Mouse (Mus musculus) c-Kit-positive CD71-positive TER-119-negative erythroid progenitor cells, embryonic 14.5 days (primary cell): ENCODE measurements around the gene Wdr24.

Source experiments
- DNase-seq: peaks from one replicate; pipeline ENCODE4 v3.0.0-alpha.2; 2013; ENCODE audit warnings: low read depth

Gene Wdr24

DNA sequence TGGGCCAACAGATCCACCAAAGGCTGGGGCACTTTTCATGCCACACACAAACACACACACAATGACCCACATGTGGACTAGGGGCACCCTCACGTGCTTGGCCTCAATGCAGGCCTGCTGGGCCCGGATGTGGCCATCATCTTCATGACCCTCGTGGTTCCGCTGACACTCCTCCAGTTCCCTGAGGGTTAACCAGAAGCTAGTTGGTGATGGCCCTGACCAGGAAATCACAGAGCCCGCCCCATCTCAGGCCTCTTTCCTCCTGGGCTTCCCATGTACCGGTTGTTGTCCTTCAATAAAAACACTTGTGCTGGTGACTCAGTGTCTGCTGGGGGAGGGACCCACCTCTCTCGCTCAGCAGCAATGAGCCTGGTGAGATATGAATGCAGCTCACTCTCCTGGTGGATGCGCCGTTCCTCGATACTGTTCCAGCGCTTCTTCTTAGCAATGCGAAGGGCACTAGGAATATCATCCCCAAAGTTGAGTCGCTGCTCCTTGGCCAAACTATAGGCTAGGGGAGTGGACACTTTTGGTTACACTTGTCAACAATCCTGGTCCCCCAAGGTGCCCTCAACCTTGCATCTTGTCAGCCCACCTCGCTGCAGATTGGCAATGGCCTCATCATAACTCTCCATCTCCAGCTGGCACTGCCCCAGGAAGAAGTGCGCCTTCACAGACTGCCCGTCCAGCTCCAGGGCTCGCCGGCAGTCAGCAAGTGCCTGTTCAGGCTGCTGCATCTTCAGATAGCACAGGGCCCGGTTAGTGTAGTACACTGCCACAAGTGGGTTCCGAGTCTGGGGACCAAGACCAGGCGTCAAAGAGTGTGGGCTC lies 8.2 kb downstream of the Wdr24 start:
- DNase-seq: no peak

DNA sequence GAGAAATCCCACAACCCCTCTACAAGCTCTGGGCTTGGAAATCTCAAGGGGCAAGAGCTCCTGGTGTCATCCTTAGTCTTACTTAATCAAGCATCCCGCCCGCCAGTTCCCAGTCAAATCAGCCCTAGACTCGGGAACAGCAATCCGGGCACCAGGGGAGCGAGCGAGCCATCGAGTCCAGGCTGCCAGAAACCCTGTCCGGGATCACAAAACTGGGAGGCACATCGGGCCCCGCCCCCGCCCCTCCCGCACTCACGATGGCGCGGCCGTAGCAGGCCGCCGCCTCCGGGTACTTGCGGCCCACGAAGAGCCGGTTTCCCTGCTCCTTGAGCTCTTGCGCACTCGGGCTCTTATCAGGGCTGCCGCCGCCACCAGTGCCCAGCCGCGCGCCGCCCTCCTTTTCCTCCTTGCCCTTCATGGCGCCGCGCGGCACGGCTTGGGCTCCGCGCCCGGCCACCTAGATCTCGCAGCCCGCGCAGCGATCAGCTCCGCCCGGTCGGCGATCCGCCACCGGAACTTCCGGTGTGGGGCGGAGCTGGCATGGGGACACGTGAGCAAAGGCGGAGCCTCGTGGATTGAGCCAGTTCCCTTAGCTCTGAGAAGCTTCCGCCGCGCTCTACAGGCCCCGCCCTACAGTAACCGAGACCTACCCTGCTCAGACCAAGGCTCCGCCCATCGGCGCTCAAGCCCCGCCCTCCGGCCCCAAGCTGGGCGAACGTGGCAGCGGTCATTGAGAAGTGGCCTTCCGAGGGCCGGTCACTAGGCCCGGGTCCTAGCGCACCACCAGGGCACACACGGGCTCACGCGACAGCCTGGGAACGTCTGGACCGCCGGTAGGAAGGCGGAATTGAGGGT lies 9.2 kb downstream of the Wdr24 start:
- DNase-seq: peak; percentile 98

DNA sequence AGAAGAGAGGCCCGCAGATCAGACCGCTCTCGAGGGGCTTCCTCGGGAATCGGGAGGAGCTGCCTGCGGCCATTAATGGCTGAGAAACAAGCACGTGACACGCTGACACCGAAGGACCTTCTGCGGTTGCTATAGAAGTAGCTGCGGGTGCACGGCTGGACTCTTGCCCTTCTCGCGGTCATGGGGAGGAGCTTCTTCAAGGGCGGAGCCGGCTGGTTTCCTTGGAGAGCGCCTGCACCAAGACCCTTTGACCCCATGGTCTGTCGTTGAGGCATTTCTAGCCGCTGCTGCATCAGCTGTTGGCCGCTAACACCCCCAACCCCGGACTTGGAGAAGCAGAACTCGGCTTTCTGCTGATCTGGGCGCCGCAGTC lies 9.8 kb downstream of the Wdr24 start, which contains the start of gene Stub1:
Gene Stub1 (minus strand): TSS at position 114 of the 373 bp plus-strand sequence.
- no peak for DNase-seq

DNA sequence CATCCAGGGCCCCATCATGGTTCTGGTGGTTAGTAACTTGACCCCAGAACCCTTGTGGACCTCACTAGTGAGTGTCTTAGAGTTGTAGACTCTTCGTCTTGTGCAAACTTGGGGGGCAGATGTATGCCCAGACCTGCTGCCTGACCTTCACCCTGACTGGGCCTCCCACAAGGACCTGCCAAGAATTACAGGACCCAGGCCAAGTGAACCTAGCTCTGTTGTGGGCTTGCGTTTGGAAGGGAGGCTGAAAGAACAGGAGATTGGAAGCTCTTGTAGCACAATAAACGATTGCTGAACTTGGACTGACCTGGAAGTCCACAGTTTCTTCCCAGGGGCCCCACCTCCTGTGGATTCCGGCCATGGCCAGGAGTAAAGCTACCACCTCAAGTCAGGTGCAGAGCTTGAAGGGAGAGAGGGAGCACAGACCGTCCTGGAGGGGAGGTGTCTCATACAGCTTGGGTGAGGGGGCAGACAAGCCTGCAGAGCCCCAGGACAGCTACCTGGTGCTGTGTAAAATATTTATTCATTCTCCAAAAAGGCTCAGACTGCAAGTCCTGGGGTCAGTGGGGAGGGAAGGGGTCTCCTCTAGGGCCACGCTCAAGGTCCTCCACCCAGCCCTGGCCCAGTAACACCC lies 10.7 kb downstream of the Wdr24 start:
- DNase-seq: no peak

DNA sequence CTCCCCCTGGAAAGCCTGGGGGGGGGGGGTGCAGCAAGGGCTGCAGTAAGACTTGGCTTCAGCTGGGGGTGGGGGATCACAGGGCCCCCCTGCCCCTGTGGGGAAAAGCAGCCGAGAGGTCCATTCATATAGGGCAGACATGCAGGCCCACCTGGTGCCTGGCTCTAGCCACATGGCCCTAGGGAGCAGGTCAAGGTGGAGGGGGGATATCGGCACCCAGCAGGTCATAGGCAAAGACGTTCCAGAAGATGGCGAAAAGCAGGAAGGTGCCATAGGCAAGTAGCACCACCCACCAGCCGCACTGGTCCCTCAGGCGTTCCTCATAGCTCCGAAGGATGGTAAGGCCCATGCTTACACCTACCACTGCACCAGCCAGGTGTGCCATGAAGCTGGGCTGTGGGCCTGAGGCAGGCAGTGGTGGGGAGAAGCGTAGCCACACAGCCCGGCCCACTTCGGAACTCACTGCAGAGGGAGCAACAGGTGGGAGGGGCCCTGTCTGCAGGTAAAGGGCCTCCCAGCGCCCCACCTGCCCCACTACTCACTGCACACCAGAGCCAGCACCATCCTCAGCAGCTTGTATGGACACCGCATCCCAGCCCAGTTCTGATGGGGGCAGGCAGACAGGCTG lies 11.3 kb downstream of the Wdr24 start:
- DNase-seq: no peak

DNA sequence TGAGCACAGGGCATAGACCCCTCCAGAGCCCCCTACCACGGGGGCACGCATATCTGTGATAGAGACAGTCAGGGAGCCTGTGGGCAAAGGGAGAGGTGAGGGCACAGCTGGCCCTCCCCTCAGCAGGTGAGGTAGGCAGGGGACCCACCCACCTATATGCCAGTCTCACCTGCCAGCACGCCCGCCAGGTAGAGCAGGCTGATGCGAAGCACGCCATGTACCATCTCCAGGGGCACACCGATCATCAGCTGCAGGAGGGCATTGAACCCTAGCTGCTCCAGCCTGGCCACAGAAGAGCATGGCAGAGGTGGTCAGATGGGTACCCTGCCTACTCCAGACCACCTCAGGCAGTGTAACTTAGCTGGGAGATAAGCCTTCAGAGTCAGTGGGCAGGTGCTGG lies 11.9 kb downstream of the Wdr24 start:
- DNase-seq: no peak

DNA sequence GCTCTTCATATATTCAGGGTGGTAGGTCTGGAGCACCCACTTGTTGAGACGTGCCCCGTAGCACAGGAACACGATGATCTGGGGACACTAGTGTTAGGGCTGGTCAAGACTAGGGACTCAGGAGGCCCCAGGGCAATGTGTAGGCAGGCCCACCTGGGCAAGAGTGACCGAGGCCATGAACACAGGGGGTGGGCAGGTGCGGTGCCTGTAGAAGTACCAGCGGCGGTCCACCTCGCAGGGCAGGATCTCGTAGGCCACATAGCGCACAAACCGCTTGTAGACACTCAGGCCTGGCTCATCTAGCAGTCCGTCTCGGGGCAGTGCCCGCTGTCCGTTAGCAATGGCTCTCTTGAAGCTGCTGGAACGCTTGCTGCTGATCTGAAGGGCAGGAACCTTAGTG lies 12.4 kb downstream of the Wdr24 start:
- DNase-seq: no peak

DNA sequence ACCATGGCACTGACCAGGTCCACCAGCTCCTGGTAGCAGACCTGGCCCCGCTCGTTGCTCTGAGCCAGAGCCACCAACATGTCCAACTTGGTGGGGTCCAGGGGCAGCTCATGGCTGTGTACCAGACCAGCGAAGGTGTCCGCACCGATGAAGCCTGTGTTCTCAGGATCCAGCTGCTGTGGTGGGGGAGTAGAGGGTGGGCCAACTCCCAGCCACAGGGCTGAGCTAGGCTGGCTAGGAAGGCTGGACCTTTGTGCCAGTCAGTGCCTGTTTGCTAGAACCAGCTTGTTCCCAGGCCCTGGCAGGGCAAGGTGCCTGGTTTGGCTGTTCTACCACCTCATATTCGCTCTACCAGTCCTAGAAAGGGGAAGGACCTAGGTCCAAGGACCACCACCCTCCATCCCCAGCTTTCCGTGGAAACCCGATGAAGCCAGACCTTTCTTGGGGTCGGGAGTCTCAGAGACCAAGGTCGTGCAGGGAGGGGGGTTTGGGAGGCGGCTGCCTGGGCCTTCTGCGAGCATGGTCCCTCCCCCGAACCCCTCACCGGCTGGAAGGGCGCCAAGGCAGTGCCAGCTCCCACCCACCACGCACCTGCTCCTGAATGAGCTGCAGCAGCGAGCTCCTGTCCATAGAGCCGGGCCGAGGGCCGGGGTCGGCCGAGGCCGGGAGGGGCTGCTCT lies 13.1 kb downstream of the Wdr24 start:
- DNase-seq: no peak

DNA sequence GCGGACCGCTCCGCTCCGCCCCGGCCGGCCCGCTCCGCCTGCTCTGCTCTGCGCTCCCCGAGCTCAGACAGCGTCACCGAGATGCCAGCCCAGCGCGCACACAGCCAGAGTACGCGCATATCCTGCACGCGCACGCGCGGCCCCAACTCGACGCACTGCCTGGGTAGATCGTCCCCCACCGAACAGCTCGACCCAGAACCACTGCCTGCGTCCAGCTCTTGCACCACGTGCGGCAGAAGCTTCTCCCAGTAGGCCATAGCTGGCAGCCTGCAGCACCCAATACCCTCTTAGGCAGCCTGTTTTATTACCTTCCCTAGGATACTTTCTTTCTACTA lies 13.6 kb downstream of the Wdr24 start, which contains the start of gene Rhbdl1:
Gene Rhbdl1 (minus strand): TSS at position 220 of the 335 bp plus-strand sequence.
- DNase-seq: no peak

DNA sequence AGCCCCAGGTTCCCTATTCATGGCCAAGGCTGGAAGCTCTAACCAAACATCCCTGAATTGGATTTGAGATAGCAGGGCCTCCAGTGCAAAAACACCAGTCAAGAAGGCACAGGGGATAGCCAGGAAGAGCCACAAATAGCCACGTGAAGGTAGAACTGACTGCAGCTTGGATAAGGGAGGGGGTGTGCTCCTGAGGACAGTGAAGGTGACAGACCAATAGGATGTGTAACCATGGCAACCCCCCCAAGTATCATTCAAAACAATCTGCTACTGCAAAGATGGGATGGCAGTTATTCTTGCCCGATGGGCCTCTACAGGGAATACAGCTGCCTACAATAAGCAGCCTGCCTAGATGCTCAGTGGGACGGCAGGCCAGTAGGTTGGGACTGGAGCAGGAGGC lies 14.1 kb downstream of the Wdr24 start:
- DNase-seq: no peak

DNA sequence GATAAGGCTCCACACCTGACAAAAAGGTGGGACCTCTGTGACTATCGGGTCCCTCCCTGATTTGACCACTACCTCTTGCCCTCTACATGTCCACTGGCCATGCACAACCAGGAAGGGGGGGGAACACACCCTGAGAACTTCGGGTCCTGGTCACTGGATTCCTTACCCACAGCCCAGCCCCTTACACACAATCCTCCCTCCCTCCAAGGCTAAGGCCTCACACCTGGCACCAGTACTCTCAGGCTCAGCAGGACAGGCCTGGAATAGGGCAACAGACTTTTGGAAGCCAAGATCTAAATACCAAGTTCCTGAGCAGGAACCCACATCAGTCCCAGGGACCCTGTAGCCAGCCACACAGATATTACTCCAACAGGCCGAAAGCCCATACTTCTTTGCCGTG lies 15.5 kb downstream of the Wdr24 start:
- no peak for DNase-seq

DNA sequence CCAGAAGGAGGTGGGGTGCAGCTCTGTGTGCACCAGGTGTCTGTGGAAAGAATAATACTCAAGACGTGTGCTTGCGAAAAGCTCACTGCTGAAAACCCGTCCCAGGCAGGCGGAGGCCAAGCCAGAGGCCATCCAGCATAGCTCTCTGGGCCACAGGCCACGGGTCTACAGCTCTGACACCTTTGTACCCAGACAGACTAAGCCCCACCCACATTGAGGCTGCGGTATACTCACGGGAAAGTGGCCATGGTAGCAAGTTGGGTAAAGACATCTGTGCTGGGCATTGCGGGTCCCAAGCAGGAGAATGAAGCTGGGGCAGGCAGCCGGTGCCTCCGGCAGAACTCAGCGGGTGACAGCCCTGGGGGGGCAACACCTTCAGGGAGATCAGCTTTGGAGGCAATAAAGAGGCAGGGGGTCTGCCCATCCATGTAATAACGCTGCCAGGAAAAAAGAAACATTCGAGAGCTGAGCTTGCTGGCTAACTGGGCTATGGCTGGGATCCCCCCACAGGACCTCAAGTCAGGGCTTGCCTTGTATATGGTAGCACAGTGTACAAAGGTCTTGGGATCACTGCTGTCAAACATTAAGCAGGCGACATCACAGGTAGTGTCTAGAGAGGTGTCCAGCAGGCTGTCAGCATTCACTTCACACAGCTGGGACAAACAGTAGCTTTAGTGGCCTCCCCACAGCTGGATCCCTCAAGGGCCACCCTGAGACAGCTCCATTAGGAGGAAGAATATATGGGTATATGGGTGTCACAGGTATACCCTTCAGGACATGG lies 16.2 kb downstream of the Wdr24 start:
- no peak for DNase-seq

DNA sequence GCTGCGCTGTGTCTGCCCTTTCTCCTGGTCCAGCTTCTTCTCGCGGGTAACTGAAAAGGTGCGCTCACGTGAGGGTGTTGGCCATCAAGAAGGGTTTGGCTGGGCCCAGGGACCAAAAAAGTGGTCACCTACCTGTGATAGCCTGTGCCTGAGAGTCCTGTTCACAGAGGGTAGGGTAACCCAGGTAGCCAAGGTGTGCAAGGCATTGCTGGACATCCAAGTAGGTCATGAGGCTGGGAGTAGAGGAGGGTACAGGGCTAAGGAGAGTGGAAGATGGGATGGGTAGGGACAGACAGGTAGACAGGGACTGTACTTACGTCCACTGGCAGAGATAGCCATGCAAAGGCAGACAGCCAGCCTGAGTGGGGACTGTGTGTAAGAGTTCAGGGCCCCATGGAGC lies 17.1 kb downstream of the Wdr24 start:
- no peak for DNase-seq

DNA sequence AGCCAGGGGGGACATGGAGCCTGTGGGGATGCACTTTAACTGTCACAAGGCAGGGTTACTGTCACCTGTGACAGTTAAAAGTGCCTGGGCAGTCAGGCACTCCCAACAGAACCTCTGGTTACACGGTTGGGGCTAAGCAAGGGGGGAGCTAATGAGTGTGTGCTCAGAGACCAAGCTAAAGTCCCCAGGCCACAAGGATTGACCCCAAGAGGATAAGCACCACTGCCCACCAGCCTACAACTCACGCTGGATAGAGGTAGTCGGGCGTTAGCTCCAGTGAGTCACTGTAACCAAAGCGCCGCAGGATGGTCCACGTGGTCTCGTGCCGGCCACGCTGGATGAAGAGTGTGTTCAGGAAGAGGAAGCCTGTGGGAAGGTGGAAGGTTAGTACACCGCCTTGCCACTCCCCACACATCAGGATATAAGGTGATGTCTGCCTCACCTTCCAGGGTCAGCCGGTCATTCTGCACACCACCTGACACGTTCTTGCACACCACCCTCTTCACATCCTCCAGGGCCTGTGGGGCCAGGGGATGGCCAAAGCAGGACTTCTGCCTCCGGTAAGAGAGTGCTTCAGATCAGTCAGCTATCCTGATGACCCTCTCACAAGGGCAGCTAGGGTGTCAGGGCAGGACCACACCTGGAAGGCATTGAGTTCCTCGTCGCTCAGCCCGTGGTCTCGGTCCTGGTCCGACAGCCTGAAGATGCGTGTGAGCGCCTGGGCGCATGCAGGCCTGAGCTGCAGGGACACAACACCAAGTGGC lies 17.9 kb downstream of the Wdr24 start, which contains the start of gene Gm20683:
Gene Gm20683 (minus strand): TSS at position 647 of the 764 bp plus-strand sequence.
- no peak for DNase-seq

DNA sequence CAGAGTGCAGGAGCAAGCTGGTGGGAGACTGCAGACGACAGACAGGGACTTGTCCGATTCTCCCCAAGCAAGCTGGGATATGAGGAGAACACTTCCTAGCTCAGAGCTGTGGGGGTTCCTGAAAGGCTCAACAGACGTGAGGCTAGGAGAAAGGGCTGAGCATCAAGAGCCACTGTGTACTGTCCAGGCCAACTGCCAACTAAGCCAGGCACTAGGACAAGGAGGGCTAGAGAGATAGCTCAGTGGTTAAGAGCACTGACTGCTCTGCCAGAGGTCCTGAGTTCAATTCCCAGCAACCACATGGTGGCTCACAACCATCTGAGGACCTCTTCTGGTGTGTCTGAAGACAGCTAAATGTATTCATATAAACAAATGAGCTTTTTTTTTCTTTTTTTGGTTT lies 19.1 kb downstream of the Wdr24 start:
- DNase-seq: no peak

DNA sequence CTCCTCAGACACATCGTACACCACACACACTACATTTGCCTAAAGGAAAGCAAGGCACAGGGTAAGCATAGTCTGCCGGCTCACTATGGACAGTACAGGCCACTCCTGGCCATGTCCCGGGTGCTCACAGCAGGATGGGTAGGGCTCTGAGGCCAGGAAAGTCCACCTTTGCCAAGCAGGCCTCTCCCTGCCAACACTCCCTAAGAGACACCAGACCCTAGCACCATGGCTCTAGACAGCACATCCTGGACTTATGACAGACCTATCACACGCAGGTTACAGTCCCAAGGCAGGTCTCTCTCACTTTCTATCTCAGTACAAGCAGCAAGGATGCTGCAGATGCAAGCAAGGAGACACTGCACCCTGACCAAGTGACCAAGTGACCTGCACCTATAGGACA lies 19.7 kb downstream of the Wdr24 start:
- no peak for DNase-seq

DNA sequence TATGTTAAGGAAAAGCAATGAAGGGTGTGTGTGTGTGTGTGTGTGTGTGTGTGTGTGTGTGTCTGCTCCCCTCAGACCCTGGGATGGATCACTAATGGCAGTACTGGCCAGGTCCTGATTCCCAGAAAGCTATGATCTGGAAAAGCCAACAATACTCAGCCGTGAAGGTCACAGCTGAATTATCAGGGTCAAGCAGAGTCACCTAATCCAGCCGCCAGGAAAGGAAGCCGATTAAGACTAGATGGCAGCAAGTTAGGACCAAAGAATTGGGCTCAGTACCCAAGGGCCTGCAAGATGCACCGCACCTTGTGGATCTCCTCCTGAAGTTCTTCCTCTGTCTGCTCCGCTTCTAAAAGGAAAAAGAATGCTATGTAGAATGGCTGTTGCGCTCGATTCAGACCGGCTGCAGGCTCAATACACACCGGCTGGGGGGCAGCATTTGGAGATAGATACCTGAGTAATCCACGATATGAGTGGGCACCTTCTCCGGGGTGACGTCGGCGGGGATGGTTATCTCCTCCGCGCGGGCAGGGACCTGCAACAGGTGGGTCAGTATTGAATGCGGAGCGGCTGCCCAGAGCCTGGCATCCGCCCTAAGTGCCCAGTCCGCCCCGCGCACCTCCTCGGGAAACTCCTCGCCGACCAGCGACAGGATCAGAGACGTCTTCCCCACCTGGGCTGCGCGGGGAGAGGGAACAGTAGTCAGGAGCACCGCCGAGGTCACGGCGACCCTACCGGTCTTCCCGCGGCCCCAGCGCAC lies 20.4 kb downstream of the Wdr24 start:
- DNase-seq: no peak

DNA sequence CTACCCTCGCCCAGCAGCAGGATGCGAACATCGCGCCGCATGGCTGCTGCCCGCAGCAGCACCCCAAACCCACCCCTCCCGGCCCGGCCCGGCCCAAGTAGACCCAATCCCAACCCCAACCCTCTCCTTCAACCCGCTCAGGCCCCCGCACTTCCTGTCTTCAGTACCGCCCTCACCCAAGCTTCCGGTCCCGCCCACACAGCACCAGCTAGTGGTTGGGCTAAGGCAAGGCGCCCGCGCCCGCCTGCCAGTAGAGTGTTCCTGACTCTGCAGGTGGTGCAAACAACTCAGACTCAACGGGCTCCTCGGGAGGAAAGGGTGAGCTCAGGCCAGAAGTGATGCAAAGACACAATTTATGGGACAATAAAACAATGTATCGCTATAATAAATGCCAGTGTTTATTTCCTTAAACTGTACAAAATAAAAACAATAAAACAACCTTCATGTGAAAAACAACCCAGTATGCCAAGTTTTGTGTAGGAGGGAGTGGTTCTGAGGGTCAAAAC lies 21.0 kb downstream of the Wdr24 start, which contains the start of gene Rhot2:
Gene Rhot2 (minus strand): TSS at position 456 of the 506 bp plus-strand sequence.
- DNase-seq: peak; percentile 94

DNA sequence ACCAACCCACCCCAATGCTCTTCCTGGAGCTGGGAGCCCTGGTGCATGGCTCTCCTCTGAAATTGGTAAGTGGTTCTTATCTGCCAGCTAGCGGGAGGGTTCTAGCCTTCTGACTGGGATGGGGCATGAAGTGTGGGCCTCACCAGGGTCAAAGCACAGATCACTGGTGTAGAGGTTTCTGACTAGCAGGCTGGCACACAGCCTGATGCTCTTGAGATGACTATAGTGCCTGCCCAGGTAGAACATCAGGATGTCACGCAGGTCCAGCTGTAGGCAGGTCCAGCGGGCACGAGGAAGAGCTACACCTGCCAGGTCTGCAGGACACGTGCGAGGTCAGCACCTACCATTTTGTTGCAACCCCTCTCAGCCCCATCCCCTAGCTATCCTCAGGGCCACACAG lies 36.8 kb downstream of the Wdr24 start:
- no peak for DNase-seq
